Mouse (Mus musculus) MEL (cell line): Measurements from ENCODE around the gene Inpp5e.

ENCODE experiments used
- BHLHE40 ChIP-seq: IDR thresholded peaks from 2 replicates; pipeline ENCODE4 v1.6.1; 2012; ENCODE audit warnings: low read depth, mild to moderate bottlenecking, inconsistent platforms, low read length, improper control_type of control experiment, borderline replicate concordance
- CTCF ChIP-seq, 3 experiments: IDR thresholded peaks in 2 of 3; conservative IDR thresholded peaks in 1 of 3; 2 replicates each; pipeline ENCODE4 v1.5.1; 2011 to 2012; ENCODE audit warnings: low read length in 3 of 3, low read depth in 2 of 3, mild to moderate bottlenecking in 2 of 3, improper control_type of control experiment in 1 of 3, inconsistent platforms in 1 of 3, mixed read lengths in 1 of 3, moderate library complexity in 1 of 3; ENCODE audit not compliant: control insufficient read depth in 1 of 3, insufficient read depth in 1 of 3, poor library complexity in 1 of 3, severe bottlenecking in 1 of 3
- EP300 ChIP-seq, 2 experiments: IDR thresholded peaks; 2 replicates each; pipeline ENCODE4 v1.6.1; 2011; ENCODE audit warnings: improper control_type of control experiment in 2 of 2, low read length in 2 of 2, low read depth in 1 of 2, mild to moderate bottlenecking in 1 of 2
- ETS1 ChIP-seq: IDR thresholded peaks from 2 replicates; pipeline ENCODE4 v1.6.1; 2012; ENCODE audit warnings: low read depth, mild to moderate bottlenecking, inconsistent platforms, low read length, improper control_type of control experiment, moderate library complexity
- HCFC1 ChIP-seq: IDR thresholded peaks from 2 replicates; pipeline ENCODE4 v1.6.1; 2012; ENCODE audit warnings: low read depth, mild to moderate bottlenecking, inconsistent platforms, low read length, improper control_type of control experiment, moderate library complexity
- POLR2A ChIP-seq, 2 experiments: IDR thresholded peaks; 2 replicates each; pipeline ENCODE4 v1.6.1; 2011 to 2012; ENCODE audit warnings: low read length in 2 of 2, mild to moderate bottlenecking in 2 of 2, control low read depth in 1 of 2, improper control_type of control experiment in 1 of 2, low read depth in 1 of 2, moderate library complexity in 1 of 2; ENCODE audit not compliant: control insufficient read depth in 1 of 2, insufficient read depth in 1 of 2, poor library complexity in 1 of 2
- TAL1 ChIP-seq: IDR thresholded peaks from 2 replicates; pipeline ENCODE4 v1.6.1; 2012; ENCODE audit warnings: mild to moderate bottlenecking, inconsistent platforms, low read length, moderate library complexity, mixed read lengths
- USF1 ChIP-seq: IDR thresholded peaks from 2 replicates; pipeline ENCODE4 v1.6.1; 2014; ENCODE audit warnings: low read depth, mild to moderate bottlenecking, inconsistent platforms, low read length, improper control_type of control experiment, moderate library complexity
- ZNF384 ChIP-seq: IDR thresholded peaks from 2 replicates; pipeline ENCODE4 v1.6.1; 2012; ENCODE audit warnings: low read depth, mild to moderate bottlenecking, inconsistent platforms, low read length, improper control_type of control experiment

GRCm38 (mm10) chr2:26372396-26372795 is 36.6 kb downstream of the Inpp5e start:
- TF ChIP-seq EP300 (IDR thresholded peaks at IDR 0.05; ENCODE audit: low read depth in 1 of 2, low read length in 2 of 2) (no peak), POLR2A (IDR thresholded peaks at IDR 0.05; ENCODE audit: control insufficient read depth in 1 of 2, insufficient read depth in 1 of 2, low read depth in 1 of 2, low read length in 2 of 2, poor library complexity in 1 of 2) (no peak), CTCF (IDR thresholded peaks at IDR 0.05 in 2 of 3, conservative IDR thresholded peaks at IDR 0.05 in 1 of 3; ENCODE audit: control insufficient read depth in 1 of 3, insufficient read depth in 1 of 3, low read depth in 2 of 3, low read length in 3 of 3, poor library complexity in 1 of 3, severe bottlenecking in 1 of 3) (no peak), ETS1 (no peak), ZNF384 (no peak), USF1 (no peak), HCFC1 (no peak), BHLHE40 (no peak), TAL1 (no peak)
